Mouse (Mus musculus): ENCODE results near the gene Pde4b.

GRCm38 (mm10) chr4:102088235-102088867, 1.0 kb downstream of the Pde4b start:
- TF ChIP-seq CTCF (IDR thresholded peaks at IDR 0.05; ENCODE audit: low read depth, low read length), result no peak
- no peak for TF ChIP-seq GATA2 (IDR thresholded peaks at IDR 0.05; ENCODE audit: borderline replicate concordance, low read depth, low read length)
- no peak for TF ChIP-seq GATA1 (IDR thresholded peaks at IDR 0.05; ENCODE audit: borderline replicate concordance, low read length)
